Mouse (Mus musculus) gastrocnemius, adult 2 months (tissue): Measurements from ENCODE around the gene Mthfd2l. TPM values are rescaled to one million over a fixed set of nuclear protein-coding genes. Genes with fewer than 3 reads are reported as not detected.

Experiments
- DNase-seq: peaks from one replicate; pipeline ENCODE4 v3.0.0; 2022
- H3K27ac ChIP-seq: fragments of 200-600 bp; 2 replicates; pipeline ENCODE4 v1.8.1; 2022; ENCODE audit warnings: mild to moderate bottlenecking
- H3K4me3 ChIP-seq: fragments of 200-600 bp; 2 replicates; pipeline ENCODE4 v1.8.1; 2022; ENCODE audit warnings: mild to moderate bottlenecking, moderate library complexity
- CTCF ChIP-seq: fragments of 200-600 bp; IDR thresholded peaks from 2 replicates; pipeline ENCODE4 v1.8.1; 2022; ENCODE audit warnings: antibody characterized with exemption, mild to moderate bottlenecking, moderate library complexity
- intact Hi-C: fragments of 180-260 bp; cut with DNase I; formaldehyde crosslinking; loops from one replicate; pipeline ENCODE4 v1.15.1; 2025
- total RNA-seq, 2 experiments: library from RNA; stranded (reverse); gene quantifications; 2 replicates each; pipeline ENCODE4 v1.2.3; 2021

Gene Mthfd2l
- total RNA-seq, 2 experiments from 2014 or later = 6.5 to 6.7 TPM

DNA sequence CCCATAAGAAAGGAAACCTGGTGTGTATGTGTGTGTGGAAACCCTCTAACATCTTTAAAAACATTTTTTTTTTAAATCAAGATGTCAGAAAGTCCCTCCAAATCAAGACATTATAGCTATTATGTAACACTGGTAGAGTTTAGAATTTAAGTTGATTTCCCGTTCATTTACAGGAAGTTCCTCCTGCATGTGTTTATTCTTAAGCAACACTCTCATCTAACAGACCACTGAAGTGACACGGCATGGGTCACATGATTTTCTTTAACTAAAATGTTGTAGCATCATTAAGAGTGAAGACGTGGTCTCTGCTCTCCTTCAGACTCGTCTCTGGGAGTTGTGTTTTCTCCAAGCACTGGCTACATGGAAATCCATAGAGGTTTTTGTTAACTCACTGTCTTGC lies 33.8 kb downstream of the Mthfd2l start:
- DNase-seq = no peak
- TF ChIP-seq CTCF = no peak
- no peak overlapping the region for H3K27ac ChIP-seq
- intact Hi-C loops = no loop called here
- H3K4me3 ChIP-seq = no peak overlapping the region

DNA sequence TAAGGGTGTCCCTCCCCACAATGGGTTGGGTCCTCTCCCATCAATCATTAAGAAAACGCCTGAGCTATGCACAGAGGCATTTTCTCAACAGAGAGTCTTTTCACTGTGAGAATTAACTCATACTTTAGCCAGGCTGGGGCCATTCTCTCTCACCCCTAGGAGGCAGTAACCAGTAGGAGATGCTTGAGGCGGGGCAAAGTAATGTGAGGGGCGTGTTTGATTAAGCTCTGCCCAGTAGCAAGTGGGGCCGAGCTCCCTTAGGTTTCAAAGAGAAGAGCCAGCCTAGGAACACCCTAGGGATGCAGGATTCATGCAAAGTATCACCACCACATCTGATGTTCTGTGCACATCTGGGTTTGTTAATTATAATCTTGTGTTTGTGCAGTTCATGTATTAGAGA lies 34.5 kb downstream of the Mthfd2l start:
- no peak for DNase-seq
- no peak overlapping the region for H3K27ac ChIP-seq
- intact Hi-C loops = no loop called here
- no peak for TF ChIP-seq CTCF
- H3K4me3 ChIP-seq = no peak overlapping the region

DNA sequence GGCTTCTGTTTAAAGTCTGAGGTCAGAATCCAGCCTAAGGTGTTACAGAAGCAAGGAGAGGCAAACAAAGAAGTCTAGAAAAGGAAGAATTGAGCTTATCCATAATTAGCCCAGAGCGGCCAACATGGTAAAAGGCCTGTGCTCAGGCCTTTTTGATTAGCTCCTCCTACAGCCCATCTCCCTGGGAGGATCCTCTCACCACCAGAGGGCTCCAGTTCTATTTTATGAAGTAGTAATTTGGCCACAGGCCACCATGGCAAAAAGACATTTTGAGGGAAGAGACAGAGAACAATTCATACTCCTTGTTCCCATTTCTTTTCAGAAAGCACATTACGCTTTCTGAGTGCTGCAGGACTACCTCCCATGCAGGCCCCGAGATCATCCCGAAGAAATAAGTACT lies 46.3 kb downstream of the Mthfd2l start:
- Histone ChIP-seq H3K4me3 (no peak overlapping the region), H3K27ac (no peak overlapping the region)
- intact Hi-C loops = loop anchor here (5.0 kb wide), 1 partner anchor 330 kb away; no protein-coding TSS in a partner anchor
- TF ChIP-seq CTCF = peak; percentile 72
- peak; percentile 75 for DNase-seq

DNA sequence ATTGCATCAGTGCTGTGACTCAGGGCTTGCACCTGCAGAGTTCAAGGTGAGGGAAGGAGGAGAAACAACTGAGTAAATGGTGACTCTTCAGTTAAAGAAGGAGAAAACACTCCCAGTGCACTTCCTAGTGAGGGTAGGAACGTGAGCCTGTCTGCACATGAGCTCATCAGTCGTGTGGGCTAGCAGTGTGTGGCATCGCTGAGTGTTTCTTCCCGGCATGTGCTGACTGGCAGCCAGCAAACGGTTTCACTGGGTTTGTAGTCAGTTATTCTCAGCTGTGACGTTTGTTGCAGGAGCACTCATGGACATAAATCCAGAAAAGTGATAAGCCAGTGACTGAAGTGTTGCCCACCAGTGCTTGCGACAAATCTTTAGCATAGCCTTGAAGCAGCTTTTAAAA lies 49.4 kb downstream of the Mthfd2l start:
- DNase-seq = no peak
- Histone ChIP-seq H3K4me3 (no peak overlapping the region), H3K27ac (no peak overlapping the region)
- no peak for TF ChIP-seq CTCF
- intact Hi-C loops = no loop called here

DNA sequence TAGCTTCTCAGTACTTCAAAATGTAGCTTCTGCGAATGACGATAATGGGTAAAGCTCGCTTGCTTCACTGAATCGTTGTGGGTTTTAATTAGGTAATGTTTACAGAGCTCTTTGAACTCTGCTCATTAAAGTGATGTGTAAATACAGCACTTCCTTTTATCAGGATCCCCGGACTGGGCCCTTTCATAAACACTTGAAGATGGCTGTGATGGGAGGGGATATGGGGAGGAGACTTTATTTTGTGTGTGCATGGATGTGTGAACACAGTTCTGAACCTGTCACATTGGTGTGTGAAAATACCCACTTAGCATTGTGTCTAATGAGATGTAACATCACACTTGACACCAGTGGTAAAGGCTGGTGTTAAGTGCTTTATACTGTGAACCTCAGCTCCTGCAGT lies 56.7 kb downstream of the Mthfd2l start:
- no peak for TF ChIP-seq CTCF
- H3K27ac ChIP-seq = no peak overlapping the region
- no peak overlapping the region for H3K4me3 ChIP-seq
- DNase-seq = no peak
- intact Hi-C loops = no loop called here

DNA sequence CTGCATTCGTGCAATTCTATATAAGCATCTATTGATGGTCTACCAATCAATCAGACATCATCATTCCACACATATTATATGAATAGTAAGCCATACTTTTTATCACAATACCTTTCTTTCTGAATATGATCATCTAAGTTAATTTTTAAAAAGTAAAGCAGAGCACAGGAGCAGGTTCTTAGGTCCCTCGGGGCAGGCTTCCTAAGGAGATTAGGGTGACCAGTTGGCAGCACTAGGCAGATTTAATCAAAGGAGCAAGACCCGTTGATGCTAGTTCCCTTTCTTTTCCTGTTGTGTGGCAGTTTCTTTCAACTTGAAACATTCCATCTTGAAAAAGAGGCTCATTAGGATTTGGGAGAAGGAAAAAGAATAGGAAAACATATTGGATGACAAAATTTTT lies 57.2 kb downstream of the Mthfd2l start:
- no peak overlapping the region for H3K4me3 ChIP-seq
- intact Hi-C loops = no loop called here
- no peak for DNase-seq
- TF ChIP-seq CTCF = no peak
- no peak overlapping the region for H3K27ac ChIP-seq

DNA sequence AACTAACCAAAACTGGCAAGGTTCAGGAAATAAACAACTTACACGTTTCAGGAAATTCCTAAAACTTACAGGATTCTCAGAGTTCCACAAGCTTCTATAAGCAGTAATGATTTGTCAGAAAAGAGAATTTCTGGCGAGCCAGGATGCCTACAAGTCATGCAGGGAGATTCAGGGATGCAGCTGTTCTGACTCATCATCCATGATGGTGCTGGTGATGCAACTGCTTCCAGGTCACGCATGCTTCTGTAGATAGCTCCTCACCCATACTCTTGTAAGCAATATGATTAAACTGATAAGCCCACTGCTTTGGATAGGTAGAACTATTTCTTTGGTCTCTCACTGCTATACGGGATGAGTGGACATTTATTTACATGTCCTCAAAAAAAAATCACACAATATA lies 57.7 kb downstream of the Mthfd2l start:
- Histone ChIP-seq H3K4me3 (no peak overlapping the region), H3K27ac (no peak overlapping the region)
- no peak for DNase-seq
- TF ChIP-seq CTCF = no peak
- intact Hi-C loops = no loop called here

DNA sequence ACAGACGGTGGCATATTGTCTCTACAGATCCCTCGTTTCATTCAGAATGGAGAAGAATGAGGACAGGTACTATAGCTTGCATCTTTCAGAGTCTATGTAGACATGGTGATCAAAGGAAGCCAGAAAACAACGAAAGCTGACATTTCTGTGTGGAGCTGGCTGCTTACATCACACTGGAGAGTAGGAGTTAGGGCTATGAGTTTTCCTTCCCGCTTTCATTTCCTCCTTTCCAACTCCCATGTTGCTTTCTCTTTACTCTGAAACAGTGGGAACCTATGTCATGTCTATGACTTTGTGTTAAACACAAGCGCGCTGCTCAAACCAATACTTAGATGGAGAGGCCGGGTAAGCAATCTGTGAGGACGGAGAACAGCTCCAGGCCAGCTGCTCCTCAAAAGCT lies 69.0 kb downstream of the Mthfd2l start:
- no peak for TF ChIP-seq CTCF
- Histone ChIP-seq H3K4me3 (no peak overlapping the region), H3K27ac (no peak overlapping the region)
- no peak for DNase-seq
- intact Hi-C loops = no loop called here

DNA sequence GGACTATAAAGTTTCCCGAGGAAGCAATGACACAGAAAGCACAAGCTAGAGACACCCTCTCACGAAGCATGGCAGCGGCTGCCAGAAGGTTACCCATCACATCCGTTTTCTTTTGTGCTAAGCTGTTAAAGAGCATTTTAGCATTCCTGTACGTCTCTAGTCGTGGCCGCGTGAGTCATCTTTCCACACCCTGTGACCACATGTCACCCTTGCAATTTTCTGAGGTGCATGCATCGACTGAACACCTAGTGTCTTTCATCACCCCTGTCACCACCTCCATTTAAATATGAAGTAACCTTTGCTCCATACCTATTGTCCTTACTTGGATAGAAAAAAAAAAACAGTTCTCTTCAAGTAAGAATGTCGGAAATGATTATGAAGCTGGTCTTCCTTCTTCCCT lies 84.3 kb downstream of the Mthfd2l start:
- intact Hi-C loops = no loop called here
- Histone ChIP-seq H3K27ac (no peak overlapping the region), H3K4me3 (no peak overlapping the region)
- DNase-seq = no peak
- TF ChIP-seq CTCF = no peak

DNA sequence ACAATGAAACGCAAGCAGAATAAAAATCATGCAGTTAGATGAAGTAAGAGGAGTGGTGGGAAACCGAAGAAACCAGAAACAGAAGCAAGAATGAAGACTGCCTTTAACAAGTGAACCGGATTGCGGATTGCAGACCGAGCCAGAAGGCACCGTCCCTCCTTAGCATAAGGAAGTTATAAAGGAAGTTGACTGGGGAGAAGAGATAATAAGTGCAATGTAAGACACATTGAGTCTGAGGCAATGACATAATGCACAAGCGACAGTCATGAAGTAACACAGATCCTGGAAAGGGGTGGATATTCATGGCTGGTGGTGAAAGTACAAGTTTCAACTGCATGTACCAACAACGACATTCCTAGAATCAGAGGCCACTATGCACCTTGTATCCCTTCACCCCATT lies 92.2 kb downstream of the Mthfd2l start:
- Histone ChIP-seq H3K27ac (no peak overlapping the region), H3K4me3 (no peak overlapping the region)
- no peak for DNase-seq
- intact Hi-C loops = no loop called here
- no peak for TF ChIP-seq CTCF

DNA sequence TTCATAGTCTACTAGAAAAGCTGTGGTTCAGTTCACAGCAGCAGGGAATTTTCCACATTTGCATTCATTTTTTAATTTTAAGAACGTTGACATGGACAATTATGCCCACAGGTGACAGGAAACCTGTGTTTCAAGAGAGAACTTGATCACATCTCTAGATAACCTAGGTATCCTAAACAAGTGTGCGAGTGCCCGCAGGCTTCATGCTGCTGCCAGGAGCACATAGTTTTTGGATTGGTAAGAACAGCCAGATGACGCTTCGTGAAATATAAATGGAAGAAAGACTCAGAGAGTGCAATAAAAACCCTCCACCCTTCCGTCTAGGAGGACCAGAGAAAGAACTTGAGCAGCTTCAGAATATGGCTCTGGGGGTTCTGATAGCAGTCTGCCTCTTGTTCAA lies 96.2 kb downstream of the Mthfd2l start, which contains the start of gene Epgn:
Gene Epgn (plus strand): TSS at position 301 of the 400 bp plus-strand sequence.
- Histone ChIP-seq H3K27ac (no peak within 1 kb of the TSS), H3K4me3 (no peak within 1 kb of the TSS)
- no peak for TF ChIP-seq CTCF
- DNase-seq = no peak
- intact Hi-C loops = no loop called here

DNA sequence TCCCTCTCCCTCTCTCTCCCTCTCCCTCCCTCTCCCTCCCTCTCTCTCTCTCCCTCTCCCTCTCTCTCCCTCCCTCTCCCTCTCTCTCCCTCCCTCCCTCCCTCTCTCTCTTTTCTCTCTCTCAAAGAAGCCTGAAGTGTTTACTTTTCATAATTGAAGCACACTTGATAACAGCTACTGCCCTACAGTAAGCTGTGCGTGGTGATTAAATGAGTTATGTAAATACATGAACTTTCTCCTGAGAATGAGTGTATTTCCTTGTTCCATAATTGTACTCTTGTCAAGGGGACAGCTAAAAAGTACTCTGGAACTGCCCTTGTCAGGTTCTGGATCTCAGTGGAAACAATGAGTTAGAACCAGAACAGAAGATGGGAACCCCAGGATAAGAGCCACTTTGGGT lies 96.9 kb downstream of the Mthfd2l start:
- Histone ChIP-seq H3K4me3 (no peak overlapping the region), H3K27ac (no peak overlapping the region)
- intact Hi-C loops = no loop called here
- DNase-seq = no peak
- TF ChIP-seq CTCF = no peak

DNA sequence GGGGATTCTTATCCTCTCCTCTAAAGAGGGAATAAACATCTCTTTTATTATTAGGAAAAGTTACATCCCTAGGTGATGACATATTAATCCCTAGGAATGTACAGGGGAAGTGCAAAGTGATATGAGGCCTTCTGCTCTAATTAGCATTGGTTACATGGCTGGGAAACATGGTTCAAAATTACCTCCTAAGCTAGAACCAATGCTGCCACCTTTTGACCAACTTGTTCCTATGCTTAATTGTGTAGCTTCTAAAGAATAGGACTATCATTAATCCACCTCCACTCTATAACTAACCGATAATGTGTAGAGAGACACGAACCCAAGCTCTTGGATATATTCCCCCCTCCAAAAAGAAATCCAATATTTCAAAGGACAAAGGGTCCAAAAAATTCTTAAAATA lies 99.7 kb downstream of the Mthfd2l start:
- Histone ChIP-seq H3K27ac (no peak overlapping the region), H3K4me3 (no peak overlapping the region)
- TF ChIP-seq CTCF = peak; percentile 16; the same call in 1 of the 2 replicates
- intact Hi-C loops = no loop called here
- DNase-seq = no peak

DNA sequence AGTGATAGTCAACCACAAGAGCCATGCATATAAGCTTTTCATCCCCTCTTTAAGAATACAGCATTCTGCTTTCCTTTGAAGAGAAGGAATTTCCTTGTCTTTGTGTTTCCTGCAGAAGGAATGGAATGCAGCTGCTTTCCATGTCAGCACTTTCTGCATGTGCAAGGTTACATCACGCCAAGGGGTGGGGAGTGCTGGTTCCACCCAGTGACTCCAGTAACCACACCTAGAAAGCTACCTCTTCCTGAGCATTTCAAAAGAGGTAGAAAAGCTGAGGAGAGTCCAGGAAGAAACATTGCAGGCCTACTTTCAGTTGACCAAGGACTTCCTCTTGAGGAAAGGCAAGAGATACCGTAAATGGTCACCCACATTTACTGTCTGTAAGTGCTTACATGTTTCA lies 104.4 kb downstream of the Mthfd2l start:
- intact Hi-C loops = no loop called here
- H3K4me3 ChIP-seq = no peak overlapping the region
- no peak for TF ChIP-seq CTCF
- no peak overlapping the region for H3K27ac ChIP-seq
- no peak for DNase-seq

DNA sequence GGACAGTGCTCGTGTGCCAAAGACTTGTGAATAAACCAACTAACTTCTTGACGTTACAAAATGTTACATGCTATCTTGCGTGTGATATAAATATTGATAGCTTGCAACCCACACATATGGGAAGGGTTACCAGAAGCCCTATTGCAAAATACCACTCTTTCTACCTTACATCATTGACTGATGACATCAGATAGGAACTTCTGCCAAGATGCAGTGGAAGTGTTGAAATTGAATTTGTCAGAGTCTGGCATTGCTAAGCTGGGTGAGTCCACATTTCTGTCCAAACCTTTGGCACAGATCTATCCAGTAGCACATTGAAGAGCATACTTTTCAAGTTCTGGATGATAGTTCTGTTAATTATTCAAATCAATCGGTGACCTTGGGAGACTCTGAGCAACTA lies 105.7 kb downstream of the Mthfd2l start:
- DNase-seq = no peak
- TF ChIP-seq CTCF = no peak
- no peak overlapping the region for H3K4me3 ChIP-seq
- no peak overlapping the region for H3K27ac ChIP-seq
- intact Hi-C loops = no loop called here
